Comparison of ENCODE assay signal across 8 mouse cellular contexts in the genomic region with DNA sequence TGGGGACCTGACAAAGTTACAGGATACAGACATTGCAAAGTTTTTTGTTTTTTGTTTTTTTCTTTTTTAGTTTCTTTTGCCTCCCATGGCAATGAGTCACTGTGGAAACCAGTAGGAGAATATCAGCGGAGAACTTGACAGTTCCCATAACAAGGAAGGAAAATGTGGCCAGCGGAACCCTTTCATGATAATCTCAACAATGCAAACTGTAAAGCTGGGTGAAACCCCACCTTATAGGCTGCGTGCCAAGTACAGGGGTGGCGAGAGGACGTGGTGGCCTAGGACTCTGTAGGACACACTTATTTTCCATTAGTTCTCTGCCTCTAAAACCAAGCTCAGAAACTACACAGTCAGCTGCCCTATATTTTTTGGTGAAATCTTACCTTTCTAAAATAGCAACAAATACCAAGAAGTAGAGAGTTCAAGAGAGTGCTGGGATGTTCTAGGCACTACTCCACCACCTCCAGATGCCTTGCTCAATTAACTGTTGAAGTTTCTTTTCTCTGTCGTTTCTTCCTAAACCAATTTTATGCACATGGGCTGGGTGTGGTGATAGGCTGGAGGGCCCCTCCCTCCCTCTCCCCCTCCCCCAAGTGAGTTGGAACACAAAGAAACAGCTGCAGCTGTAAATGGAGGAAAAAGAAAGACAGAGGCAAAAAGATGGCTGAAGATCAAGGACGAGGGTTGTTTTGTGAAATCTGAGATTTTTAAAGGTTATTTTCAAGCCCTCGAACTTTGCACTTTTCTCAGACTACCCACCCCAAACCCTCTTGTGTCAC.
DNase-seq lines count a peak whose midpoint lies in the region; ATAC-seq lines count a peak whose summit lies in the region.

No protein-coding gene starts in this region.

- no peak overlapping the region for H3K9ac ChIP-seq in stomach, embryonic 14.5 days (replicated peaks; ENCODE audit: low read depth, low read length)
- H3K9ac ChIP-seq in midbrain, embryonic 11.5 days (ENCODE audit: low read length) = no peak overlapping the region

- no peaks in the 10 kb centered on the region for H3K9me3 ChIP-seq in stomach, embryonic 14.5 days (ENCODE audit: control insufficient read depth, low read depth, low read length)
- no peaks in the 10 kb centered on the region for H3K9me3 ChIP-seq in midbrain, embryonic 10.5 days (replicated peaks)
- no peaks in the 10 kb centered on the region for H3K9me3 ChIP-seq in midbrain, embryonic 11.5 days (ENCODE audit: control insufficient read depth, low read length)

- WGBS in stomach, embryonic 14.5 days = 39% methylated on average over 8 of the region's 8 CpGs
- 83% methylated on average over 8 of the region's 8 CpGs for WGBS in midbrain, embryonic 10.5 days
- 77% methylated on average over 8 of the region's 8 CpGs for WGBS in midbrain, embryonic 11.5 days

- H3K36me3 ChIP-seq in stomach, embryonic 14.5 days (ENCODE audit: control insufficient read depth, insufficient read depth, low read length) = no peaks in the 10 kb centered on the region
- no peaks in the 10 kb centered on the region for H3K36me3 ChIP-seq in midbrain, embryonic 10.5 days
- no peaks in the 10 kb centered on the region for H3K36me3 ChIP-seq in midbrain, embryonic 11.5 days (ENCODE audit: control insufficient read depth, insufficient read depth, low read length)

- ATAC-seq in granulocyte monocyte progenitor cell, adult 5-6 weeks (replicated peaks; ENCODE audit: poor library complexity, severe bottlenecking) = 0 out of 2 replicates have a peak, but pooled peaks have one; percentile 20
- peak; percentile 82; the same call in 1 of the 2 replicates for ATAC-seq in stomach, embryonic 14.5 days (ENCODE audit: insufficient number of reproducible peaks, insufficient read depth, low FRiP score, low read depth)
- ATAC-seq in midbrain, embryonic 11.5 days (ENCODE audit: low FRiP score) = no peak

- no peak overlapping the region for H3K4me2 ChIP-seq in stomach, embryonic 14.5 days (replicated peaks; ENCODE audit: low read depth, low read length)
- H3K4me2 ChIP-seq in midbrain, embryonic 11.5 days = no peak overlapping the region

- H3K4me3 ChIP-seq in stomach, embryonic 14.5 days (ENCODE audit: low read depth, low read length) = no peak overlapping the region
- H3K4me3 ChIP-seq in midbrain, embryonic 10.5 days = no peak overlapping the region
- no peak overlapping the region for H3K4me3 ChIP-seq in midbrain, embryonic 11.5 days (ENCODE audit: low read depth, low read length)

- intact Hi-C loops in left cerebral cortex, postnatal 14 days (cut with DNase I) = no loop called here

- H3K4me1 ChIP-seq in stomach, embryonic 14.5 days (ENCODE audit: control insufficient read depth, insufficient read depth, low read length) = peaks cover 17% of the 10 kb centered on the region; the same call in 1 of the 2 replicates
- H3K4me1 ChIP-seq in midbrain, embryonic 10.5 days = peaks cover 3% of the 10 kb centered on the region
- no peaks in the 10 kb centered on the region for H3K4me1 ChIP-seq in midbrain, embryonic 11.5 days (ENCODE audit: control insufficient read depth, insufficient read depth, low read length)

- no peaks in the 10 kb centered on the region for H3K27me3 ChIP-seq in stomach, embryonic 14.5 days (ENCODE audit: control insufficient read depth, insufficient read depth, low read length)
- no peaks in the 10 kb centered on the region for H3K27me3 ChIP-seq in midbrain, embryonic 10.5 days (ENCODE audit: low read depth, poor library complexity, severe bottlenecking)
- H3K27me3 ChIP-seq in midbrain, embryonic 11.5 days (ENCODE audit: control insufficient read depth, insufficient read depth, low read length) = no peaks in the 10 kb centered on the region

- no peak overlapping the region for H3K27ac ChIP-seq in stomach, embryonic 14.5 days (ENCODE audit: low read length)
- H3K27ac ChIP-seq in midbrain, embryonic 10.5 days (replicated peaks) = no peak overlapping the region
- no peak overlapping the region for H3K27ac ChIP-seq in midbrain, embryonic 11.5 days (ENCODE audit: low read depth, low read length)

- DNase-seq in right cerebral cortex, adult 18-20 months = peak; percentile 8
- DNase-seq in right cerebral cortex, postnatal 25 days = no peak
- peak; percentile 5 to 17 for DNase-seq in left cerebral cortex, postnatal 14 days (ENCODE audit: low spot score in 2 of 2)
- no peak for DNase-seq in thymus, postnatal 25 days
- DNase-seq in midbrain, embryonic 10.5 days (ENCODE audit: low spot score) = no peak
- no peak for DNase-seq in midbrain, embryonic 11.5 days (ENCODE audit: low spot score, missing footprints)

Comparison
In these comparisons a context has a peak if more than half of its experiments do, and no peak if none do; other contexts are left out.
1. DNase-seq: peak in right cerebral cortex, adult 18-20 months (single experiment) and left cerebral cortex, postnatal 14 days (2 of 2); none in right cerebral cortex, postnatal 25 days (single experiment), thymus, postnatal 25 days (single experiment), midbrain, embryonic 10.5 days (single experiment) and midbrain, embryonic 11.5 days (single experiment).